Mouse (Mus musculus) frontal cortex, postnatal 14 days (tissue): ENCODE results near the gene Chsy1.

Source experiments
- DNase-seq, 2 experiments: peaks; one replicate each; pipeline ENCODE4 v3.0.0; 2022; ENCODE audit warnings: low spot score in 2 of 2

Gene Chsy1

DNA sequence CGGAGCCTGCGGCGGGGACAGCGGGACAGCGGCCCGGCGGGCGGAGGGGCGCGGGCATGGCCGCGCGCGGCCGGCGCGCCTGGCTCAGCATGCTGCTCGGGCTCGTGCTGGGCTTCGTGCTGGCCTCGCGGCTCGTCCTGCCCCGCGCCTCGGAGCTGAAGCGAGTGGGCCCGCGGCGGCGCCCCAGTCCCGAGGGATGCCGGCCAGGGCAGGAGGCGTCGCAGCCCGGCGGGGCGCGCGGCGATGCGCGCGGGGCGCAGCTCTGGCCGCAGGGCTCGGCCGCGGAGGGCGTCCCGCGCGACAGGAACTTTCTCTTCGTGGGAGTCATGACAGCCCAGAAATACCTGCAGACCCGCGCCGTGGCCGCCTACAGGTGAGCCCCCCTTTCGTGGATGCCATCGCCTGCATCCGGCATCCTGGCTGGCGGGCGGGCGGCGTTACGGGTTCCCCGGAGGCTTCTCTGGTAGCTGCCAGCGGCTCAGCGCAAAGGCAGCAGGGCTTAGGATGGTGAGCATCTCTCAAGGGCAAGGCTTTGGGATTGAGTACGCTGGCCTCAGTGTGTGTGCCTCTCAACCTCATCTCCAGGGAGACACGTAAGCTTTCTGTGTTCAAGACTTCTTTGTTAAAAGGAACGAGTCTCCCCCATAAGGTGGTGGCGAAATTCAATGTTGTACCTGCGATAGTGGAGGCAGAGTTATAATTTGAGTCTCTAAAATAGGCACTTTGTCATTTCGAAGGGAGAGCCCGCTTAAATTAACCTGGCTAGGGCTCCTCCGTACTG lies 730 bp downstream of the Chsy1 start:
- DNase-seq, result no peak

DNA sequence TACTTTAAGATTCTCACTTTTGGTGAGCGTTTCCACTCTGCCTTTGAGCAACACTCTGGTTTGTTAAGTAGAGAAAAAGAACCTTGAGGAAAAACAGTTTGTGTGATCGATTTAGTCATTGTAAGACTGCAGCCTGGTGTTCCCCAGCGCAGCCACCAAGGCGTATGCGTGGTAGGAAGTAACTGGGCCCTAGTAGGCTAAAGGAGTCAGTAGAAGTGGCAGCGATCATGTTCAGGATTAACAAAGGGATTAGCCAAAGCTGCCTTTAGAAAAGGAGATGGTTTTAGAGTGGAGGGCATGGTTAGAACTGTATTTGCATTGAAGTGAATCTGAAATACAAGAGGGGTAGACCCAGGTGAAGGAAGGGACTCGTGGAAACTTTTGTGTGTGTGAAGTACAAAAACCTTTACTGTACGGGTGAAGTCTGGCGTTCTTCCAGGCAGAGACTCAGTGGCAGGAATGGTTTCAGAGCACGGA lies 1.4 kb downstream of the Chsy1 start:
- no peak for DNase-seq

DNA sequence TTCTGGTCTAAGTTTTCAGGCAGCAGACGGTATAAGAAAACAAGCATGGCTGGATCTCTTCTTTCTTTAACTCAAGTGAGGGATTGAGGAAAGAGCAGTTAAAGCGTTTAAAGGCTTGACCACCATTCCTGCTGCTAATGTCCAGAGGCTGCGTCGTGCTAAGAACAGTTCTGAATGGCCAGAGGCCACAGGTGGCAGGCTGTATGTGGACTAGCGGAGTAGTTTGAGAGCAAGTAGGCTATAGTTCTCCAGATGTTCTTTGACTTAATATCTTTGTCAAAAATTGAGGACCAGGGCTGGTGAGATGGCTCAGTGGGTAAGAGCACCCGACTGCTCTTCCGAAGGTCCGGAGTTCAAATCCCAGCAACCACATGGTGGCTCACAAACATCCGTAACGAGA lies 1.9 kb downstream of the Chsy1 start:
- no peak for DNase-seq

DNA sequence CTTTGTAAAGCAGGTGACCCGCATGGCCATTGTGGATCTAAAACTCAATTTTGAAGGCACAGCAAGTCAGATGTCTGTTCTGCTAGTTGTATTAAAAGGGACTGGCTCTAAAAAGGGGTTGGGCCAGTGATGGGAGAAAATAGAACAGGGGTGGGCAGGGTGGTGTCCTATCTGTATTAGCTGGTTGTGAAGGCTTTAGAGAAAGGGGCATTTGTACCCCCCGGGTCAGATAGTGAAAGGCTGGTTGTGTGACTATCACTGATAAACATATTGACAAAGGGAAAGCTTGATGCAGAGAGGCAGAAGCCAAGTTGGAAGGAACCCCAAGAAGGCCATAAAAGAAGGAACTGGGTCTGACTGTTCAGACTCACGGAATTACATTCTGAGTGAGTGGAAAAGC lies 4.2 kb downstream of the Chsy1 start:
- DNase-seq, result no peak

DNA sequence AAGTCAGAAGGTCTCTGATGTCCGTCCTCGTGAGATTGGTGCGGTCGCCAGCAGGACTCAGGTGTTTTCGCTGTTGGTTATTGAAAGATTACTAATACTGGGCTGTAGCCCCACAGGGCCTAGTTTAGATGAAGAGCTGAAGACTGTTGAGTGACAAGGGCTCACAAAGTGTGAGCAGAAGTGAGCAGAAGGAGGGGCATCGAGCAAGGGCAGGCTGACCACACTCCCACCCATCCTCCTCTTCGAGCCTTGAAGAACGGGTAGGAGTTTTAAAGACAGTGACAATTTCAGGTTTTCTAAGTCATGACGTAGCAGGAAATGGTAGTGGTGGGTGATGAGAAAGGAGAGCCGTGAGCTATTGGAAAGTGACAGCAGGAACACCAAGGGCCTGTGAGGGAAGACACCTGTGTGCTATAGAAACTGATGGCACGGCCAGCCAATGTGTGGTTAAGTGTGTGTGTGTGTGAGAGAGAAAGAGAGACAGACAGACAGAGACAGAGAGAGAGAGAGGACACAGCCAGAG lies 6.6 kb downstream of the Chsy1 start:
- no peak for DNase-seq

DNA sequence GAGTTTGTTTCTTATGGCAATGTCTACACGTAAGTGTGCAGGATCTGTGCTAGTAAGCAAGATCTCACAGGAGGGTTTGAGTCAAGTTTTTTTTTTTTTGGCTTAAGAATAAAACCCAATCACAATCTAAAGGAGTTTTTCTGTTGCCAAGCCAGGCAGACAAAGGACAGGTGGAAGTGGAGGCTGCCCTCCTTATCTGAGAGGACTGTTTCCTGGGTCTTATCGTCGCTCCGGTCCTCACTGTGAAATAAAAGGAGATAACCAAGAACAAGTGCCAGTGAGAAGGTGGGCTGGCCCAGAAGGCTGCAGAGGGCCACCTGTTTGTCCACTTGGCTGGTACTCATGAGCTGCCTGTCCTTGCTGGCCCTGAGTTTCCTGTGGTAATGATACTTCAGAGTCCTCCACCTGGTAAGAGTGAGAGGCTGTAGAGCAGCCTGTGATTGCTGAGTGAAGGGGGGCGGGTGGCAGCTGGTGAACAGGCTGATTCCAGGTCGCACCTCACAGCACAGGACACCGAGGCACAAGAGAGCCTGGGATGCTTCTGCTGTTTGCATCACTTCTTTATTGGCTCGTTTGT lies 7.7 kb downstream of the Chsy1 start:
- DNase-seq, result no peak

DNA sequence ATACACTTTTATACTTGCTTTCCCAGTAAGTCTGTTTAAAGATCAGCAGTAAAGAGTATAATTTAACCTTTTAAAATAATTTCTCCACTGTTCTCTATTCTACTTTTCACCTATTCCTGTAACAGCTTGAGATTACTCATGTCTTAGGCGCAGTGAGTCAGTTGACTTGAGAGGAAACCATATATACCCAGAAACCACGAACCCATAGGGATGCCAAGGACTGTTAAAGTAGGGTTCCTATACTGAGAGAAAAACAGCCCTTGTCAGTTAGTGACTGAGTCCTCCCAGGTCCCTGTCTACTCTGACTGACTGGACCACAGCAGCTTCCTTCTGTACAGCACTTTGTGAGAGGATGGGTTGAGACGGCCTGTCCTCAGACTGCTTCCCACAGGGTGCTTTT lies 8.7 kb downstream of the Chsy1 start:
- no peak for DNase-seq

DNA sequence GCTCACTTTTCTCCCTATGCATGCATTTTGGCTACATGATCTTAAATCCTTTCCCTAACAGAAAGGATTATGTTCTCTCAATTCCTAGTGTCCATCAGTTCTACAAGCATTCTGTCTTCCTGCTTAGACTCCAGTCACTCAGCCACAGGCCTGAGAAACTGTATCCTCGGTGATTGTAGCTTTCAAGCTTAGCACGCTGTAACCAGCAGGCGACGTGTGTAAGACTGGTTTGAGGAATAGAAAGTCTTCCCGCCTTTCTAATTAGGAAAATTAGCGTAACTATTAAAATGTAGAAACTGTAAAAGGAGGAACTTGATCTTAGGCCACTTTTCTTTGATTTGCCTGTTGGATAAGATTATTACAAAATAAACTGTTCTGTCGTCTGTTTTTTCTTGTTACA lies 9.5 kb downstream of the Chsy1 start:
- DNase-seq, result no peak

DNA sequence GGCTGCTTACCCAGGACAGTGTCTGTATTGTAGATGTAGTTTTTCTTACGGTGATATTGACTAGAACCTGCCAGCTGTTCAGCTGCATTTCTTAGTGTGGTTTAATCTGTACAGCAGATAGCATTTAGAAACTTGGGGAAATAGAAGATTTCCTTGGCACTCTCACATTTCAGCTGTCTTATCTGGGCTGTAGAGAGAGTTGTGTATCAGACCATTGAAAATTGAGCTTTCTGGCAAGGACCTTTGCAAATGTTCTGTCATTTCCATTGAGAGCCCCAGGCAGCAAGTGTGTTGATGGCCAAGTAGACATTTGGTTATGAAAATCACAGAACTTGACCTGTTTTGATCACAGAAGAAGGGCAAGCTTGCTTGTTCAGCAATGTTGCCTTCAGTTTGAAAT lies 10.8 kb downstream of the Chsy1 start:
- DNase-seq, result no peak

DNA sequence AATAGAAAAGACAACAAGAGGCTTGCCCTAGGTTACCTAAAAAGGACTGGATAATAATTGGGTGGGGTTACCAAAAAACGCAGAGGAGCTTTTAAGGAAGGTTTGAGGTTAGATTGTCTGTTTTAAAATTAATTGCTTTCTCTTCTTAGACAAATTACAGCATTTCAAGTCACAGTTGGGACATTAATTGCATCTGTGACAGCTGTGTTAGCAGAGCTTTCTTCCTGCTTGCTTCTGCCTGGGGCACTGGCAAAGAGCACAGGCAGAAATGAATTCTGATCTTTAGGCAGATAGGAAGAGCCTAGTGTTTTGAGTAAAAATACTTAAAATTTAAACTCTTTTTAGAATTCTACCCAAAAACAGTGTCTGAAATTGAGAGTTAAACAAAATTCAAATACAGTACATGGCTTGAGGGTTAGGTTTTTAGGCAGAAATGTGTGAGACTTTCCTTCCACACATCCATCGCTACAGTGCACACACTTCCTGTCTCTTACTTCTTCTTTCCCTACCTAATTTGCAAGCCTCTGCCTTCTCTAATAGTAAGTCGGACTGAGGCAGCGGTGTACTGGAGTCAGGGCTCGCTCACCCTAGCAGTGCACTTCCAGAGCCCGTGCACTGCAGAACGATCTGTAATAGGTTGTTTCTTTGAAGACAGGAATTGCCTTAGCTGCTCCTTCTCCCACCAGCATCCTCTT lies 11.5 kb downstream of the Chsy1 start:
- no peak for DNase-seq

DNA sequence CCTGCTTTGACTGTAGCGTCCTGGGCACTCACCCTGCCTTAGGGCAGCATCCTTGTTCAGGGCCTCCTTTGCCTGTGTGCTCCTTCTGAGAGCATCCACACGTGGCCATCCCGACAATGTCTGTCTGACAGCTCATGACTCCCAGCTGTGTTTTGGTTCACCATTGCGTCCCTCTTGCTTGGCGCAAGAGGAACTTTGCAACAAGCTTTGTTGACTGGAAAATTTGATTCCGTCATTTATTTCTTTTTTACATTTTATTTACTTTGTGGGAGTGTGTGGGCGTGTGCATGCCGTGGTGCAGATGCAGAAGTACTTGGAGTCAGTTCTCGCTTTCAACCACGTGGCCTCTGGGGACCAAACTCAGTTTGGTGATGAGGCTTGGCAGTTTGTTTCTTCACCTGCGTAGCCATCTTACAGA lies 15.2 kb downstream of the Chsy1 start:
- no peak for DNase-seq

DNA sequence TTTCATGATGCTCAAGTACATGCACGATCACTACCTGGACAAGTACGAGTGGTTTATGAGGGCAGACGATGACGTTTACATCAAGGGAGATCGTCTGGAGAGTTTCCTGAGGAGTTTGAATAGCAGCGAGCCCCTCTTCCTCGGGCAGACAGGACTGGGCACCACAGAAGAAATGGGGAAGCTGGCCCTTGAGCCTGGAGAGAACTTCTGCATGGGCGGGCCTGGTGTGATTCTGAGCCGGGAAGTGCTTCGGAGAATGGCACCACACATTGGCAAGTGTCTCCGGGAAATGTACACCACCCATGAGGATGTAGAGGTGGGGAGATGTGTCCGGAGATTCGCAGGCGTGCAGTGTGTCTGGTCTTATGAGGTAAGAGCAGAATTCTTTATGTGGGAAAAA lies 16.1 kb downstream of the Chsy1 start:
- no peak for DNase-seq

DNA sequence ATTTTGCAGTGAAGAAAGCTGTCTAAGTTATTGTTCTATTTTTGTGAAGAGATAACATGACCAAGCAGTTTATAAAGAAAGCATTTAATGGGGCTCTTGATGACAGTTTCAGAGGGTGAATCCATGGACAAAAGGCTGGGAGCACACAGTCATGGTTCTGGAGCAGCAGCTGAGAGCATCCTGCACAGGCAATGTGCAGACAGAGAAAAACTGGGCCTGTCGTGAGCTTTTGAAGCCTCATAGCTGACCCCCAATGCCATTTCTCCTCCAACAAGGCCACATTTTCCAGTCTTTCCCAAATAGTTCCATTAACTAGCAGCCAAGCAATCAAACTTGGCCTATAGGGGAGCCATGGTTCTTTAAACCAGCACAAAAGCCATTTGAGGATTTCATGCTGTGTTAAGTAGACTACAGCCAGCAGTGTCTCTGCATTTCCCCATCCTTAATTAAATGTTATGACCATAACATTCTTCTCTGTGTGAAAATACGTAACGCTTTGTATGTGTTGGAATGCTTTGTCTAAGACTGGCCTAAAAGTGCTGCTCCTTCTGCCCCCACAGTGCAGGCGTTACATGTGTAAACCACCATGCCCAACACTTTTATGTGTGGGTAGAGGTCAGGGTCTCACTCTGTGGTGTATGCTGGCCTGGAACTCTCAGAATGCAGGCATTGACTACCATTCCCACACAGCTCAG lies 18.8 kb downstream of the Chsy1 start:
- DNase-seq, result no peak

DNA sequence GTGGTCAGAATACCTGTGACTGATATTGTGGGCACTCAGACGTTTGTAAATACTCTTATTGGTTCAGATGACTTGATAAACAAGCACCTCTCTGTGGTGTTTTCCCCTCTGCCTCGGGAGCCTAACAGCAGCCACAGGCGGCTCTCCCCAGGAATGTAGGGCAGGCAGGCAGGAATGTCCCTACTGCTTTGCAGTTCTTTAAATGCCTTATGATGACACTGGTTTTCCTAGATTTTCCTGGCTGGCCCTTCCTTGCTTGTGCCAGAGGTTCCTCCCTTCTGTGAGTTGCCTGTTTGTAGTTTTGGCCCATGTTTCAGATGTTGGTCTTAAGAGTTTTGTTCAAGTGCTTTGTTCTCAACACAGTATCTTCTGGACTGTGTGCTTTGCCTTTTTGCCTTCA lies 19.5 kb downstream of the Chsy1 start:
- no peak for DNase-seq

DNA sequence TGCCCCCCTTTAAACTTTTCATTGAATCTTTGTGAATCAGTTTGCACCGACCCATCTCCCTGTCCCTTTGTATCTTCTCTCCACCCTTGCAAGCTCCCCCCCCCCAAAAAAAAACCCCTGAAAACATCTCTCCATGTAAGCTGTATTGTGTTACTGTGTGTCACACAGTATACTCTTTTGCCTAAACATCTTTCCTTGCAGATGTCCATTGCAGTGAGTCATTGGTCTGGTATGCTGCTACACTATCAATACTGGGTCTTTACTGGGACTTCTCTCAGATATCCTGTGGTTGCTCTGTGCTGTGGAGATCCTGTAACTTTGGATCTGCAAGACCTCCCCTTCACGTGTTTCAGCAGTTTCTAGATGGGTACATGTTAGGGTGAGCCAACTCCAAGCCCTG lies 21.0 kb downstream of the Chsy1 start:
- DNase-seq, result no peak

DNA sequence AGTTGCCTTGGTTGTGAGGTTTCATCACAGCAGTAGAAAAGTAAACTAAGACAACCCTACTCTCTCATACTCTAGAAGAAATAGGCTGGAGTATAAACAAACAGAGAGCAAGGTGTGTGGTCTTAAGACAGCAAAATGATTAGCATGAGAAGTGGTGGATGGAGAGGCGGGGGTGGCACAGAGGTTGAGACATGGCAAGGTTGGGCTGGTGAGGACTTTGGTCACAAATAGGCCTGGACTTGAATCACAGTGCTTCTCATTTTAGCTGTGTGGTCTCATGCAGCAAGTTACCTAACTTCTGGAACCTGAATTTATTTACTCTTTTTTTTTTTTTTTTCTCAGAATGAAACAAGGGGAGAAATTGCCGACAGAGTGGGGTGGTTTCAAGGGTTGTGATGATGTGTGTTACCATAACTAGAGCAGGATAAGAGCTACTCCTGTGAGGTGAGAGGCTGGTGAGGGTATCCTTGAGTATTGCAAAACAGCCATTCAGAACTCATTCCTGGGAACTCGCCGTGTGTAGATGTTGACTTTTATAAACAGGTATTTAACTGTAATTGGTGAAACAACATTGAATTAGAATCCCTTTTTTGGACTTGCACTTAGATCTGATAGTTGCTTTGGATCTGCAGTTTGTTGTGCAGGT lies 22.6 kb downstream of the Chsy1 start:
- no peak for DNase-seq

DNA sequence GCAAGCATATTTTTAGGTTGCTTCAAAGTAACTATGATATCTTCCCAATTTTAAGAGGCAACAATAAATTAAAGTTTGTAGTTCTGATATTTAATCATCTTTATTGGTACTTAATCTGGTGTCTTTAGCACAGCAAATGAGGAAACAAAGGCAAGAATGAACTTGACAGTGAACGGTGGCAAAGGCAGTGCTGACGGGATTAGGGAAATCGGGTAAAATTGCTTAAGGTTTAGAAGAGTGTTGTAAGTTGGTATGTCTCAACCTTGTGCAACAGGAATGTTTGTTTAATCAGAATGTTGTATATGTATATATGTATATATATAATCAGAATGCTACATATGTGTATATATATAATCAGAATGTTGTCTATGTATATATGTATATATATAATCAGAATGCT lies 24.8 kb downstream of the Chsy1 start:
- DNase-seq, result no peak

DNA sequence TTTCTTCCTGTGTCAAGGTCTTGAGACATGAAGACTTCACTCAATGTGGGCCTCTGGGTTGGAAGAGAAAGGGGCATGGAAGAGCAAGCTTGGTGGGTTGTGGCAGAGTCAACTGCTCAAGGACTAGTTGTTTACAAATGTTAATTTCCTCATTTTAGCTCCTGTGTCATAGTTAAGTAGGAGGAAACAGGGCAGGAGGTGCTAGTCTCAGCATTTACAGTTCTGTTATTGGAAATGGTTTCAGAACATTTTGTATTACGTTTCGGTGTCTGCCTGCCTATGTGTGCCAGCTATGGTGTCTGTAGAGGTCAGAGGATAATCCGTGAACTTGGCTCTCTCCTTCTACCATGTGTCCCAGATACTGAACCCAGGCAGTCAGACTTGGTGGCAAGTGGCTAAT lies 26.3 kb downstream of the Chsy1 start:
- no peak for DNase-seq

DNA sequence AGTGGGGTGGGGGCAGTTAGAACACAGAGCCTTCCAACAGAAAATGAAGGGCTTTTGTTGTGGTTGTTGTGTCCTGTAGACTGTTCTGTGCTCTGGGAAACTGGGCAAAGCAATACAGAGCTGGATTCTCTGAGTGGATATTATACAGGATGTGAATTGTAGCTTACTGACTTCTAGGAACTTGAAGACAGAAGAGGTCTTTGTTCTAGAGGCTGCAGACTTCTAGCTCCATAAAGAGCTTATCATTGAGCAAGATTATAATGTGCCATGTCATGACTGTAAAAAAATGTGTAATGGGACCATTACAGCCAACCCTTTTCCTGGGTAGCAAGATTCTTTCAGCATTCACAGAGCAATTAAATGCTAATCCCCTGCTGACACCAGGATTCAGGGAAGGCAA lies 26.9 kb downstream of the Chsy1 start:
- DNase-seq, result no peak

DNA sequence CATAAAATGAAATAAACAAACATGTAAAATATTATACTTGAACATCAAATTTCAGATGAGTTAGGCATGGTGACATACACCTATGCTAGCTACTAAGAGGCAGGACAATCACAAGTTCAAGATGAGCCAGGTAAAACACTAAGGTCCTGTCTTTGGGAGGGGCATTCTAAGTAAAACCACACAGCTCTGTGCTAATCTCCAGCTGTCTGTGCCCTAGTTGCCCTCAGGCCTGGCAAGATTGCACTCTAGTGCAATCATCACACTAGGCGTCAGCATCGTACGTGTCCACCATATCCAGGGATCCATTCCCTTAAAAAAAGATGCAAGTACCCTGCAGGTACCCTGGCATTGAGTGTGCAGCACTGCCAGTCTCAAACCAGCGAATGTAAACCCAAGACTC lies 28.0 kb downstream of the Chsy1 start:
- DNase-seq, result no peak

DNA sequence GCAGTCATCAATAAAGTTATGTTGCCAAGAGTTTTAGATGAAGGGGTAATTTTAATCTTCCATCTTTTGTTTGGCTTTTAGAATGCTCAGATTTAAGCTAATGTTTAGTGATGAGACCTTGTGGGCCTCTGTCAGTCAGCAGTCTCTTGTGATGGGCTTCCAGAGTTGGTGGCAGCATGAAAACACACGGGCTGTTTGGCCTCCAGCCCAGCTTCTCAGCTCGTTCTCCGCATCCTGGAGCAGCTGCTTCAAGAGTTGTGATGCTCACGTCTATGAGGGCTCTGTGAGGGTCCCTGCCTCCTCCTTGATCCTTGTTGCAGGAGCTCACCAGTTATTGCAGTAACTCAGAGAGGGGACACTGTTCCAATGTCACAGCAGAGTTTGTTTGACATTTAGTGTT lies 29.0 kb downstream of the Chsy1 start:
- no peak for DNase-seq

DNA sequence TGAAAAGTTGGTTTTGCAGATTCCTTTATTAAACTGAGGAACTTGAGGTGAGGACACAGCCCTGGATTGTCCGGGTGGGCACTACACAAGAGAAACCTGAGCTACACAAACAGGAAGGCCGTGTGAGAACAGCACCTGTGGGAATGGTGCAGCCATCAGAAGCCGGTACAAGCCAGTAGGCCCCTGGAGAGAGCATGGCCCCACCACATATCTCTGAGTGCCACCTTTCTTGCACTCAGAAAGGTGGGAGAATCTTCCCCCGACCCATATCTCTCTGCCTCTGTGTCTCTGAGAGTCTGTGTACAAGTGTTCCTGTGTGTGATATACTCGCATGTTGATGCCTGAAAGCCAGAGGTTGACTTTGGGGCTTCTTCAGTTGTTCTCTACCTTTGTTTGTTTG lies 29.6 kb downstream of the Chsy1 start:
- no peak for DNase-seq
